Comparison of ENCODE assay signal across 18 mouse cellular contexts in genomic region chr16:96926977-96927376, GRCm38 (mm10).
DNase-seq lines count a peak whose midpoint lies in the region; ATAC-seq and TF ChIP-seq lines count a peak whose summit lies in the region.
"Had no signal": no experiment of that assay in that cellular context is flagged by ENCODE, and none has a peak within 500 bp of the region (broad histone marks: within the 10 kb centered on the region; RNA-seq: fewer than 3 reads in every experiment).

No protein-coding gene starts in this region.

- no peaks in the 10 kb centered on the region for H3K27me3 ChIP-seq in forebrain, embryonic 13.5 days
- no peaks in the 10 kb centered on the region for H3K27me3 ChIP-seq in forebrain, embryonic 10.5 days (ENCODE audit: poor library complexity, severe bottlenecking)
- H3K27me3 ChIP-seq in midbrain, embryonic 14.5 days (ENCODE audit: control insufficient read depth, insufficient read depth, low read length) = no peaks in the 10 kb centered on the region
- no peaks in the 10 kb centered on the region for H3K27me3 ChIP-seq in midbrain, embryonic 10.5 days (ENCODE audit: low read depth, poor library complexity, severe bottlenecking)
- no peaks in the 10 kb centered on the region for H3K27me3 ChIP-seq in forebrain, postnatal 0 days (ENCODE audit: insufficient read depth, low read length)
- H3K27me3 ChIP-seq: embryonic facial prominence, embryonic 13.5 days had no signal

- H3K27ac ChIP-seq in forebrain, embryonic 13.5 days = peak overlapping the region; percentile 66
- H3K27ac ChIP-seq in forebrain, embryonic 10.5 days = no peak overlapping the region
- peak overlapping the region; percentile 77 for H3K27ac ChIP-seq in midbrain, embryonic 14.5 days (replicated peaks; ENCODE audit: low read depth, low read length)
- H3K27ac ChIP-seq in midbrain, embryonic 10.5 days (replicated peaks) = no peak overlapping the region
- peak overlapping the region; percentile 66 for H3K27ac ChIP-seq in forebrain, postnatal 0 days (ENCODE audit: low read depth, low read length)
- H3K27ac ChIP-seq: embryonic facial prominence, embryonic 13.5 days; left cerebral cortex, adult 2 months; macrophage had no signal

- no peak overlapping the region for H3K4me3 ChIP-seq in forebrain, embryonic 13.5 days
- no peak overlapping the region for H3K4me3 ChIP-seq in forebrain, embryonic 10.5 days
- H3K4me3 ChIP-seq in midbrain, embryonic 14.5 days (replicated peaks; ENCODE audit: low read depth, low read length) = no peak overlapping the region
- H3K4me3 ChIP-seq in midbrain, embryonic 10.5 days = no peak overlapping the region
- no peak overlapping the region for H3K4me3 ChIP-seq in forebrain, postnatal 0 days (ENCODE audit: low read depth, low read length)
- H3K4me3 ChIP-seq: embryonic facial prominence, embryonic 13.5 days; left cerebral cortex, adult 2 months; myocyte had no signal

- no peak for DNase-seq in forebrain, embryonic 10.5 days (ENCODE audit: extremely low spot score, low spot score)
- peak; percentile 70 for DNase-seq in midbrain, embryonic 14.5 days
- DNase-seq in midbrain, embryonic 10.5 days (ENCODE audit: low spot score) = no peak
- peak; percentile 35 for DNase-seq in forebrain, postnatal 0 days
- peak; percentile 60 for DNase-seq in retina, embryonic 14.5 days (ENCODE audit: low spot score)
- DNase-seq in adrenal gland, adult 8-10 months = no peak
- DNase-seq: adrenal gland, postnatal 36 days; kidney, postnatal 4 days; lung, adult 18-20 months; right cerebral cortex, postnatal 4 days; thymus, postnatal 25 days had no signal

- no peaks in the 10 kb centered on the region for H3K9me3 ChIP-seq in forebrain, embryonic 13.5 days (replicated peaks)
- H3K9me3 ChIP-seq in forebrain, embryonic 10.5 days = no peaks in the 10 kb centered on the region
- peaks cover 2% of the 10 kb centered on the region; the same call in 1 of the 2 replicates for H3K9me3 ChIP-seq in midbrain, embryonic 14.5 days (ENCODE audit: control insufficient read depth, low read length)
- no peaks in the 10 kb centered on the region for H3K9me3 ChIP-seq in midbrain, embryonic 10.5 days (replicated peaks)
- no peaks in the 10 kb centered on the region for H3K9me3 ChIP-seq in forebrain, postnatal 0 days (ENCODE audit: low read length)
- H3K9me3 ChIP-seq: embryonic facial prominence, embryonic 13.5 days had no signal

- ATAC-seq in forebrain, embryonic 13.5 days = peak; percentile 73
- no peak; the same call in 1 of the 2 replicates for ATAC-seq in midbrain, embryonic 14.5 days (ENCODE audit: low FRiP score, low TSS enrichment)
- ATAC-seq in forebrain, postnatal 0 days = peak; percentile 78
- ATAC-seq in megakaryocyte-erythroid progenitor cell, adult 5-6 weeks (replicated peaks; ENCODE audit: low FRiP score, low TSS enrichment, poor library complexity, severe bottlenecking) = no peak
- ATAC-seq: intestine, postnatal 0 days had no signal

- H3K36me3 ChIP-seq in forebrain, embryonic 13.5 days (ENCODE audit: poor library complexity, severe bottlenecking) = no peaks in the 10 kb centered on the region
- H3K36me3 ChIP-seq in forebrain, embryonic 10.5 days (replicated peaks) = no peaks in the 10 kb centered on the region
- H3K36me3 ChIP-seq in midbrain, embryonic 14.5 days (ENCODE audit: control insufficient read depth, insufficient read depth, low read length) = no peaks in the 10 kb centered on the region
- no peaks in the 10 kb centered on the region for H3K36me3 ChIP-seq in midbrain, embryonic 10.5 days
- no peaks in the 10 kb centered on the region for H3K36me3 ChIP-seq in forebrain, postnatal 0 days (ENCODE audit: insufficient read depth)
- H3K36me3 ChIP-seq: embryonic facial prominence, embryonic 13.5 days had no signal

- TF ChIP-seq CTCF in forebrain, postnatal 0 days (IDR thresholded peaks at IDR 0.05; ENCODE audit: low read depth) = no peak

- H3K9ac ChIP-seq in forebrain, embryonic 13.5 days = no peak overlapping the region
- no peak overlapping the region for H3K9ac ChIP-seq in midbrain, embryonic 14.5 days (replicated peaks; ENCODE audit: low read length)
- H3K9ac ChIP-seq in forebrain, postnatal 0 days = no peak overlapping the region
- H3K9ac ChIP-seq: embryonic facial prominence, embryonic 13.5 days had no signal

- H3K4me1 ChIP-seq in forebrain, embryonic 13.5 days = peaks cover 9% of the 10 kb centered on the region; the same call in 1 of the 2 replicates
- H3K4me1 ChIP-seq in forebrain, embryonic 10.5 days = peaks cover 5% of the 10 kb centered on the region; the same call in 1 of the 2 replicates
- H3K4me1 ChIP-seq in midbrain, embryonic 14.5 days (ENCODE audit: control insufficient read depth, insufficient read depth, low read length) = peaks cover 15% of the 10 kb centered on the region
- H3K4me1 ChIP-seq in midbrain, embryonic 10.5 days = peaks cover 5% of the 10 kb centered on the region; the same call in 1 of the 2 replicates
- peaks cover 5% of the 10 kb centered on the region for H3K4me1 ChIP-seq in forebrain, postnatal 0 days (ENCODE audit: insufficient read depth)
- H3K4me1 ChIP-seq: embryonic facial prominence, embryonic 13.5 days had no signal

- H3K4me2 ChIP-seq in forebrain, embryonic 13.5 days = no peak overlapping the region
- H3K4me2 ChIP-seq in midbrain, embryonic 14.5 days (ENCODE audit: low read length) = no peak overlapping the region
- no peak overlapping the region for H3K4me2 ChIP-seq in forebrain, postnatal 0 days (ENCODE audit: low read depth)
- H3K4me2 ChIP-seq: embryonic facial prominence, embryonic 13.5 days had no signal

- 47% methylated on average over 3 of the region's 3 CpGs for WGBS in forebrain, embryonic 13.5 days
- WGBS in forebrain, embryonic 10.5 days = 59% methylated on average over 3 of the region's 3 CpGs
- 45% methylated on average over 3 of the region's 3 CpGs for WGBS in midbrain, embryonic 14.5 days
- WGBS in midbrain, embryonic 10.5 days = 63% methylated on average over 3 of the region's 3 CpGs
- WGBS in forebrain, postnatal 0 days = 28% methylated on average over 3 of the region's 3 CpGs

Comparison
In these comparisons a context has a peak if more than half of its experiments do, and no peak if none do; other contexts are left out.
1. H3K27ac ChIP-seq: peak in forebrain, embryonic 13.5 days (single experiment), midbrain, embryonic 14.5 days (single experiment) and forebrain, postnatal 0 days (single experiment); none in forebrain, embryonic 10.5 days (single experiment) and midbrain, embryonic 10.5 days (single experiment).
2. DNase-seq: peak in midbrain, embryonic 14.5 days (single experiment), forebrain, postnatal 0 days (single experiment) and retina, embryonic 14.5 days (single experiment); none in forebrain, embryonic 10.5 days (single experiment), midbrain, embryonic 10.5 days (single experiment) and adrenal gland, adult 8-10 months (single experiment).
3. ATAC-seq: peak in forebrain, embryonic 13.5 days (single experiment) and forebrain, postnatal 0 days (single experiment); none in midbrain, embryonic 14.5 days (single experiment) and megakaryocyte-erythroid progenitor cell, adult 5-6 weeks (single experiment).